In genomic region chr12:63369259-63369822, GRCm38 (mm10) we compare ENCODE assay signal across 23 mouse cellular contexts.
DNase-seq lines count a peak whose midpoint lies in the region; ATAC-seq and TF ChIP-seq lines count a peak whose summit lies in the region.
"Had no signal": no experiment of that assay in that cellular context is flagged by ENCODE, and none has a peak within 500 bp of the region (broad histone marks: within the 10 kb centered on the region; RNA-seq: fewer than 3 reads in every experiment).

No protein-coding gene starts in this region.

- H3K4me1 ChIP-seq in hindbrain, embryonic 12.5 days, result no peaks in the 10 kb centered on the region
- no peaks in the 10 kb centered on the region for H3K4me1 ChIP-seq in hindbrain, embryonic 16.5 days (ENCODE audit: control insufficient read depth, insufficient read depth, low read depth, low read length)
- H3K4me1 ChIP-seq in neural tube, embryonic 13.5 days (replicated peaks), result no peaks in the 10 kb centered on the region
- H3K4me1 ChIP-seq: embryonic facial prominence, embryonic 15.5 days; heart, embryonic 13.5 days; limb, embryonic 15.5 days; midbrain, embryonic 15.5 days had no signal

- no peak for TF ChIP-seq CTCF in brain, embryonic 14.5 days (IDR thresholded peaks at IDR 0.05; ENCODE audit: borderline replicate concordance, extremely low read depth, insufficient read depth, insufficient read length)

- no peaks in the 10 kb centered on the region for H3K36me3 ChIP-seq in hindbrain, embryonic 12.5 days
- H3K36me3 ChIP-seq in hindbrain, embryonic 16.5 days (ENCODE audit: control insufficient read depth, insufficient read depth, low read length), result no peaks in the 10 kb centered on the region
- H3K36me3 ChIP-seq in neural tube, embryonic 13.5 days, result no peaks in the 10 kb centered on the region
- H3K36me3 ChIP-seq: embryonic facial prominence, embryonic 15.5 days; heart, embryonic 13.5 days; limb, embryonic 15.5 days; midbrain, embryonic 15.5 days had no signal

- no peak for TF ChIP-seq POLR2A in brain, embryonic 14.5 days (IDR thresholded peaks at IDR 0.05; ENCODE audit: borderline replicate concordance, extremely low read depth, insufficient read depth, insufficient read length, poor library complexity, severe bottlenecking)

- WGBS in hindbrain, embryonic 12.5 days, result 76% methylated on average over 6 of the region's 6 CpGs
- 75% methylated on average over 6 of the region's 6 CpGs for whole genome bisulfite sequencing in hindbrain, embryonic 16.5 days
- 59% methylated on average over 6 of the region's 6 CpGs for WGBS in neural tube, embryonic 13.5 days

- peak overlapping the region; percentile 52; the same call in 1 of the 2 replicates for H3K27ac ChIP-seq in hindbrain, embryonic 12.5 days
- no peak overlapping the region for H3K27ac ChIP-seq in hindbrain, embryonic 16.5 days (ENCODE audit: low read depth, low read length)
- peak overlapping the region; percentile 49 for H3K27ac ChIP-seq in neural tube, embryonic 13.5 days (replicated peaks)
- H3K27ac ChIP-seq: embryonic facial prominence, embryonic 15.5 days; heart, embryonic 13.5 days; limb, embryonic 15.5 days; liver, embryonic 14.5 days; midbrain, embryonic 15.5 days had no signal

- H3K4me3 ChIP-seq in hindbrain, embryonic 12.5 days, result no peak overlapping the region
- no peak overlapping the region for H3K4me3 ChIP-seq in hindbrain, embryonic 16.5 days (ENCODE audit: low read length)
- no peak overlapping the region for H3K4me3 ChIP-seq in neural tube, embryonic 13.5 days
- H3K4me3 ChIP-seq: embryonic facial prominence, embryonic 15.5 days; heart, embryonic 13.5 days; limb, embryonic 15.5 days; midbrain, embryonic 15.5 days had no signal

- H3K9ac ChIP-seq in hindbrain, embryonic 12.5 days, result no peak overlapping the region
- no peak overlapping the region for H3K9ac ChIP-seq in hindbrain, embryonic 16.5 days (ENCODE audit: low read depth, low read length)
- no peak overlapping the region for H3K9ac ChIP-seq in neural tube, embryonic 13.5 days
- H3K9ac ChIP-seq: embryonic facial prominence, embryonic 15.5 days; heart, embryonic 13.5 days; limb, embryonic 15.5 days; liver, embryonic 14.5 days; lung, embryonic 14.5 days; midbrain, embryonic 15.5 days had no signal

- peak; percentile 58 for ATAC-seq in hindbrain, embryonic 12.5 days (ENCODE audit: low FRiP score)
- no peak for ATAC-seq in hindbrain, embryonic 16.5 days
- ATAC-seq in neural tube, embryonic 13.5 days (ENCODE audit: low read depth), result peak; percentile 53; the same call in 1 of the 2 replicates
- ATAC-seq: forebrain, embryonic 14.5 days; midbrain, embryonic 15.5 days had no signal

- no peaks in the 10 kb centered on the region for H3K9me3 ChIP-seq in hindbrain, embryonic 12.5 days (replicated peaks)
- no peaks in the 10 kb centered on the region for H3K9me3 ChIP-seq in hindbrain, embryonic 16.5 days (ENCODE audit: control insufficient read depth, low read length)
- no peaks in the 10 kb centered on the region for H3K9me3 ChIP-seq in neural tube, embryonic 13.5 days
- H3K9me3 ChIP-seq: embryonic facial prominence, embryonic 15.5 days; heart, embryonic 13.5 days; limb, embryonic 15.5 days; midbrain, embryonic 15.5 days had no signal

- peak; percentile 20 for DNase-seq in 416B (ENCODE audit: low read depth)
- DNase-seq in brain, embryonic 14.5 days (ENCODE audit: low read depth), result peak; percentile 42
- DNase-seq in adrenal gland, adult (ENCODE audit: inconsistent age in 2 of 2, low spot score in 1 of 2), result no peak
- no peak for DNase-seq in kidney, adult 8-10 months
- DNase-seq: adrenal gland, postnatal 36 days; cerebellum, adult 11 months; cerebellum, postnatal 10 days; gastrocnemius, postnatal 14 days; heart, adult 18-20 months; kidney, adult 18-20 months; kidney, postnatal 10 days; left cerebral cortex, postnatal 4 days; lung, embryonic 14.5 days; thymus, postnatal 25 days had no signal

- no peak overlapping the region for H3K4me2 ChIP-seq in hindbrain, embryonic 12.5 days (replicated peaks)
- H3K4me2 ChIP-seq in hindbrain, embryonic 16.5 days (ENCODE audit: low read length), result no peak overlapping the region
- no peak overlapping the region for H3K4me2 ChIP-seq in neural tube, embryonic 13.5 days
- H3K4me2 ChIP-seq: embryonic facial prominence, embryonic 15.5 days; heart, embryonic 13.5 days; limb, embryonic 15.5 days; lung, embryonic 14.5 days; midbrain, embryonic 15.5 days had no signal

- H3K27me3 ChIP-seq in hindbrain, embryonic 12.5 days, result no peaks in the 10 kb centered on the region
- no peaks in the 10 kb centered on the region for H3K27me3 ChIP-seq in hindbrain, embryonic 16.5 days (replicated peaks; ENCODE audit: control insufficient read depth, insufficient read depth, low read length)
- no peaks in the 10 kb centered on the region for H3K27me3 ChIP-seq in neural tube, embryonic 13.5 days
- H3K27me3 ChIP-seq: embryonic facial prominence, embryonic 15.5 days; heart, embryonic 13.5 days; limb, embryonic 15.5 days; midbrain, embryonic 15.5 days had no signal

Comparison
In these comparisons a context has a peak if more than half of its experiments do, and no peak if none do; other contexts are left out.
1. DNase-seq: peak in 416B (single experiment) and brain, embryonic 14.5 days (single experiment); none in adrenal gland, adult (0 of 2) and kidney, adult 8-10 months (0 of 2).